Mouse (Mus musculus): ENCODE measurements around the gene Sort1. TPM values are rescaled to one million over a fixed set of nuclear protein-coding genes. Genes with fewer than 3 reads are reported as not detected.
A peak's percentile ranks its signal among the peaks of the same experiment; 100 is the strongest.

Gene Sort1
- polyA plus RNA-seq, 1 experiment from 2014 or later, result 6.5 TPM

- Histone ChIP-seq H3K4me3 (no peak overlapping the region), H3K36me3 (peaks cover 29% of the 10 kb centered on the region), H3K9ac (no peak overlapping the region), H3K27me3 (replicated peaks) (no peaks in the 10 kb centered on the region), H3K9me3 (replicated peaks) (no peaks in the 10 kb centered on the region), H3K4me1 (0 out of 2 replicates have a peak, but pooled peaks cover 2% of the 10 kb centered on the region), H3K4me2 (no peak overlapping the region), H3K27ac (no peak overlapping the region)
- 62% methylated on average over 9 of the region's 9 CpGs for WGBS (ENCODE audit: insufficient replicate concordance)
- no peak for ATAC-seq
Observed at GRCm38 (mm10) chr3:108348376-108348775, 64.5 kb downstream of the Sort1 start.

GRCm38 (mm10) chr3:108355245-108355644 lies 71.4 kb downstream of the Sort1 start:
- 54% methylated on average over 3 of the region's 3 CpGs for WGBS (ENCODE audit: insufficient replicate concordance)
- Histone ChIP-seq H3K4me2 (no peak overlapping the region), H3K9ac (no peak overlapping the region), H3K36me3 (peaks cover 50% of the 10 kb centered on the region), H3K27me3 (replicated peaks) (no peaks in the 10 kb centered on the region), H3K27ac (no peak overlapping the region), H3K4me1 (no peaks in the 10 kb centered on the region), H3K9me3 (replicated peaks) (no peaks in the 10 kb centered on the region), H3K4me3 (no peak overlapping the region)
- no peak for ATAC-seq

- no peak for ATAC-seq
- Histone ChIP-seq H3K36me3 (peaks cover 38% of the 10 kb centered on the region), H3K9ac (no peak overlapping the region), H3K27ac (no peak overlapping the region), H3K4me2 (no peak overlapping the region), H3K4me3 (no peak overlapping the region), H3K27me3 (replicated peaks) (no peaks in the 10 kb centered on the region), H3K4me1 (peaks cover 8% of the 10 kb centered on the region), H3K9me3 (replicated peaks) (no peaks in the 10 kb centered on the region)
- 77% methylated on average over 10 of the region's 10 CpGs for WGBS (ENCODE audit: insufficient replicate concordance)
Observed at GRCm38 (mm10) chr3:108357051-108357450, 73.2 kb downstream of the Sort1 start.

GRCm38 (mm10) chr3:108358445-108358844 lies 74.6 kb downstream of the Sort1 start:
- Histone ChIP-seq H3K9me3 (replicated peaks) (no peaks in the 10 kb centered on the region), H3K27me3 (replicated peaks) (no peaks in the 10 kb centered on the region), H3K4me1 (peaks cover 10% of the 10 kb centered on the region), H3K36me3 (peaks cover 37% of the 10 kb centered on the region), H3K27ac (no peak overlapping the region), H3K4me2 (no peak overlapping the region), H3K9ac (no peak overlapping the region), H3K4me3 (no peak overlapping the region)
- no peak for ATAC-seq
- WGBS (ENCODE audit: insufficient replicate concordance), result 72% methylated on average over 6 of the region's 6 CpGs

- WGBS (ENCODE audit: insufficient replicate concordance), result 18% methylated on average over 7 of the region's 7 CpGs
Observed at GRCm38 (mm10) chr3:108360894-108361293, 77.0 kb downstream of the Sort1 start.

GRCm38 (mm10) chr3:108363626-108364025 lies 79.7 kb downstream of the Sort1 start:
- Histone ChIP-seq H3K36me3 (no peaks in the 10 kb centered on the region), H3K27ac (no peak overlapping the region), H3K4me2 (no peak overlapping the region), H3K27me3 (replicated peaks) (no peaks in the 10 kb centered on the region), H3K9me3 (replicated peaks) (no peaks in the 10 kb centered on the region), H3K4me1 (peaks cover 26% of the 10 kb centered on the region), H3K4me3 (no peak overlapping the region), H3K9ac (no peak overlapping the region)
- no peak for ATAC-seq
- WGBS (ENCODE audit: insufficient replicate concordance), result 44% methylated on average over 3 of the region's 3 CpGs

More at GRCm38 (mm10) chr3:108360894-108361293, 77.0 kb downstream of the Sort1 start:
- Histone ChIP-seq H3K9ac (no peak overlapping the region), H3K4me1 (peaks cover 24% of the 10 kb centered on the region), H3K27me3 (replicated peaks) (no peaks in the 10 kb centered on the region), H3K4me3 (no peak overlapping the region), H3K4me2 (no peak overlapping the region), H3K9me3 (replicated peaks) (no peaks in the 10 kb centered on the region), H3K36me3 (peaks cover 14% of the 10 kb centered on the region), H3K27ac (no peak overlapping the region)
- no peak for ATAC-seq

GRCm38 (mm10) chr3:108364270-108364995 lies 80.6 kb downstream of the Sort1 start, which contains the start of gene Mybphl:
Gene Mybphl (plus strand): TSS chr3:108364911.
- Histone ChIP-seq H3K9me3 (replicated peaks) (no peaks in the 10 kb centered on the region), H3K27ac (no peak within 1 kb of the TSS), H3K4me2 (no peak within 1 kb of the TSS), H3K4me1 (peaks cover 33% of the 10 kb centered on the region), H3K9ac (no peak within 1 kb of the TSS), H3K4me3 (no peak within 1 kb of the TSS), H3K36me3 (no peaks in the 10 kb centered on the region), H3K27me3 (replicated peaks) (0 out of 2 replicates have a peak, but pooled peaks cover 3% of the 10 kb centered on the region)
- ATAC-seq, result peak; percentile 30; the same call in 1 of the 2 replicates
- 51% methylated on average over 9 of the region's 9 CpGs for WGBS (ENCODE audit: insufficient replicate concordance)

GRCm38 (mm10) chr3:108367173-108367572 lies 83.3 kb downstream of the Sort1 start:
- H3K4me2 ChIP-seq, result no peak overlapping the region
- H3K36me3 ChIP-seq, result no peaks in the 10 kb centered on the region
- ATAC-seq, result no peak
- peaks cover 9% of the 10 kb centered on the region; the same call in 1 of the 2 replicates for H3K27me3 ChIP-seq (replicated peaks)
- WGBS (ENCODE audit: insufficient replicate concordance), result 49% methylated on average over 9 of the region's 9 CpGs
- H3K9me3 ChIP-seq (replicated peaks), result no peaks in the 10 kb centered on the region
- H3K4me3 ChIP-seq, result no peak overlapping the region
- H3K9ac ChIP-seq, result no peak overlapping the region
- H3K4me1 ChIP-seq, result peaks cover 29% of the 10 kb centered on the region
- H3K27ac ChIP-seq, result no peak overlapping the region

- ATAC-seq, result no peak
Observed at GRCm38 (mm10) chr3:108367828-108368227, 83.9 kb downstream of the Sort1 start.

GRCm38 (mm10) chr3:108368721-108369120 lies 84.8 kb downstream of the Sort1 start:
- Histone ChIP-seq H3K4me2 (no peak overlapping the region), H3K36me3 (no peaks in the 10 kb centered on the region), H3K4me3 (no peak overlapping the region), H3K9me3 (replicated peaks) (no peaks in the 10 kb centered on the region), H3K9ac (no peak overlapping the region), H3K27me3 (replicated peaks) (peaks cover 9% of the 10 kb centered on the region; the same call in 1 of the 2 replicates), H3K27ac (no peak overlapping the region), H3K4me1 (peaks cover 29% of the 10 kb centered on the region)
- 0 out of 2 replicates have a peak, but pooled peaks have one; percentile 14 for ATAC-seq
- 46% methylated on average over 5 of the region's 5 CpGs for WGBS (ENCODE audit: insufficient replicate concordance)

More at GRCm38 (mm10) chr3:108367828-108368227, 83.9 kb downstream of the Sort1 start:
- no peaks in the 10 kb centered on the region for H3K9me3 ChIP-seq (replicated peaks)
- no peak overlapping the region for H3K27ac ChIP-seq
- H3K9ac ChIP-seq, result no peak overlapping the region
- peaks cover 33% of the 10 kb centered on the region for H3K4me1 ChIP-seq
- peaks cover 9% of the 10 kb centered on the region; the same call in 1 of the 2 replicates for H3K27me3 ChIP-seq (replicated peaks)
- 50% methylated on average over 3 of the region's 3 CpGs for WGBS (ENCODE audit: insufficient replicate concordance)
- no peak overlapping the region for H3K4me2 ChIP-seq
- no peak overlapping the region for H3K4me3 ChIP-seq
- H3K36me3 ChIP-seq, result no peaks in the 10 kb centered on the region

- H3K9ac ChIP-seq, result no peak overlapping the region
- no peak for ATAC-seq
- no peaks in the 10 kb centered on the region for H3K9me3 ChIP-seq (replicated peaks)
- WGBS (ENCODE audit: insufficient replicate concordance), result 34% methylated on average over 3 of the region's 3 CpGs
- H3K36me3 ChIP-seq, result no peaks in the 10 kb centered on the region
- peaks cover 9% of the 10 kb centered on the region; the same call in 1 of the 2 replicates for H3K27me3 ChIP-seq (replicated peaks)
- H3K4me3 ChIP-seq, result no peak overlapping the region
- peaks cover 18% of the 10 kb centered on the region for H3K4me1 ChIP-seq
- H3K4me2 ChIP-seq, result no peak overlapping the region
- H3K27ac ChIP-seq, result no peak overlapping the region
Observed at GRCm38 (mm10) chr3:108372274-108372673, 88.4 kb downstream of the Sort1 start.

GRCm38 (mm10) chr3:108372691-108373090 lies 88.8 kb downstream of the Sort1 start:
- no peak overlapping the region for H3K4me3 ChIP-seq
- H3K4me1 ChIP-seq, result peaks cover 18% of the 10 kb centered on the region
- 47% methylated on average over 3 of the region's 3 CpGs for WGBS (ENCODE audit: insufficient replicate concordance)
- H3K9me3 ChIP-seq (replicated peaks), result no peaks in the 10 kb centered on the region
- H3K36me3 ChIP-seq, result no peaks in the 10 kb centered on the region
- H3K27ac ChIP-seq, result no peak overlapping the region
- H3K4me2 ChIP-seq, result no peak overlapping the region
- no peak for ATAC-seq
- H3K27me3 ChIP-seq (replicated peaks), result peaks cover 9% of the 10 kb centered on the region; the same call in 1 of the 2 replicates
- H3K9ac ChIP-seq, result no peak overlapping the region
